Mouse (Mus musculus) thymus, postnatal 4 days (tissue): Measurements from ENCODE around the gene Gatad2b.

Experiments used
- DNase-seq: peaks from one replicate; pipeline ENCODE4 v3.0.0; 2021

Gene Gatad2b

GRCm38 (mm10) chr3:90313367-90313766, 20.4 kb downstream of the Gatad2b start:
- DNase-seq, result peak; percentile 14

DNA sequence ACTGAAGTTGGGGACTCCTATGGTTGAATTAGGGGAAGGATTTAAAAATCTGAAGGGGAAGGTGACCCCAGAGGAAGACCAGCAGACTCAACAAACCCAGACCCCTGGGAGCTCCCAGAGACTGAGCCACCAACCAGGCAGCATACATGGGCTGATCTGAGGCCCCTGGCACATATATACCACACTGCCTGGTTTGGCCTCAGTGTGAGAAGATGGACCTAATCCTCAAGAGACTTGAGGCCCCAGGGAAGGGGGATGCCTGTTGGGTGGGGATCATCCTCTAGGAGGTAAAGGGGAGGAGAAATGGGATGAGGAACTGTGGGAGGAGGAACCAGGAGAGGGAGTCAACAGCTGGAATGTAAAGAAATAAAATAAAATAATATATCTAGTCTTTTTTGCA, 21.3 kb downstream of the Gatad2b start:
- DNase-seq, result no peak

GRCm38 (mm10) chr3:90322289-90322688, 29.3 kb downstream of the Gatad2b start:
- no peak for DNase-seq

- peak; percentile 36 for DNase-seq
Observed at GRCm38 (mm10) chr3:90323119-90323518, 30.1 kb downstream of the Gatad2b start.

DNA sequence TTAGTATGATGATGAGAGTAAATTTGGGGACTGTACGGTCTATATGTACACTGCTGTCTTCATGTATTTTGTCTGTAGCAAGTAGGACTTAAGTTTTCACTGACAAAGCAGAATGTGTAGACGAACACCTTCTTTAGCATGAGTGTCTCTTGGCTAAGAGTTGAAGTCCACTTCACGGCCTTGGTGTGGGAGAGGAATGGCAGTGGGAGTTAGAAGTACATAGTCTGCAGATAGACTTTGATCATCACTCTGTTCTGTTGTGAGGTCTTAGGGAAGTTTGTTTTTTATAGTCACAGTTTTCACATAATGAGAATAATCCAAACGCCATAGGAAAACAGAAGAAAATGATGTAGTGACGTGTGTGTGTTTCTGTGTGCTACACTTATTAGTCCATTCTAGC, 39.5 kb downstream of the Gatad2b start:
- no peak for DNase-seq

- DNase-seq, result no peak
Observed at GRCm38 (mm10) chr3:90335517-90335916, 42.5 kb downstream of the Gatad2b start.

- no peak for DNase-seq
Observed at GRCm38 (mm10) chr3:90338190-90338589, 45.2 kb downstream of the Gatad2b start.

DNA sequence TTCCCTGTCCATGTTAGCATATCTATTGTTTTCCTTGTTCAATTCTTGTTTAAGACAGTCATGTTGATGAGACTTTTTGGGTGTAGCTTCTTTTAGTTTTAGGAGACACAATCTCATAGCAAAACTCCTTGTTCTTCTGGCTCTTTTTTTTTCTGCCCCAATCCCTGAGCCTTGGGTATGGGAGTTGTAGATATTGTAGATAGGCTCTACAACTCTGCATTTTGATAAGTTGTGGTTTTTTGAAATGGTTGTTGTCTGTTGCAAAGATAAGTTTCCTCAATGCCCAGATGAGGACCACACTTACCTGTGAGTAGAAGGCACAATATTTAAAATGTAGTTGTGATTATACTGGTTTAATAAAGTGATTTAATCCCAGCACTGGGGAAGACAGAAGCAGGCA, 47.2 kb downstream of the Gatad2b start:
- DNase-seq, result no peak

DNA sequence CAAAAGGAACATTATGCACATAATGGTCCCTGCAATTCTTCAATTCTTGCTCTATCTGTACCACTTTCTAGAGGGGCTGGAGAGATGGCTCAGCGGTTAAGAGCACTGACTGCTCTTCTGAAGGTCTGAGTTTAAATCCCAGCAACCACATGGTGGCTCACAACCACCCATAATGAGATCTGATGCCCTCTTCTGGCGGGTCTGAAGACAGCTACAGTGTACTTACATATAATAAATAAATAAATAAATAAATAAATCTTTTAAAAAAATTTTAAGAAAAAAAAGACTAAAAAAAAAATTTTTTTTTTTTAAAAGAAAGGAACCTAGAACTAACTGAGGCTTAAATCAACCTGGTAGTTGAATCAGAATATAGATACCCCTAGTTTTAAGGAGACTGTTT, 49.9 kb downstream of the Gatad2b start:
- DNase-seq, result peak; percentile 27

GRCm38 (mm10) chr3:90347847-90348246, 54.9 kb downstream of the Gatad2b start:
- DNase-seq, result no peak

GRCm38 (mm10) chr3:90357959-90358358, 65.0 kb downstream of the Gatad2b start:
- no peak for DNase-seq

DNA sequence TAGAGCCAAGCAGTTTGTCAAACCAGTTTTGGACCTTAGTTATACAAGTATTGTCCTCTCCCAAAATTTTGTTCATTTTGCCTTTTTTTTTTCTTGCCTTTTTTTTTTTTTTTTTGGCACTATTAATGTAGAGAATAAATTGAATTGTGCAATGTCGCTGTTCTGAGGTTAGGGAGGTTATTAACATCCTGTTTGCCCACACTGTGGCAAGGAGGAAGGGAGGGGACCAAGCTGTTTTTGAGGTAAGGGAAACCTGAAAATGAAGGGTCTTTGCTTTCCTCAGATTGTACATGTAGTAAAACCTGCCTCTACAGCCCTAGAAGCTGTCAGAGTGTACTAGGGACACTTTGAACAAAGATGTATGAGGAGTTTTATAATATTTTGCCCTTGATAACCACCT, 66.3 kb downstream of the Gatad2b start:
- DNase-seq, result no peak

DNA sequence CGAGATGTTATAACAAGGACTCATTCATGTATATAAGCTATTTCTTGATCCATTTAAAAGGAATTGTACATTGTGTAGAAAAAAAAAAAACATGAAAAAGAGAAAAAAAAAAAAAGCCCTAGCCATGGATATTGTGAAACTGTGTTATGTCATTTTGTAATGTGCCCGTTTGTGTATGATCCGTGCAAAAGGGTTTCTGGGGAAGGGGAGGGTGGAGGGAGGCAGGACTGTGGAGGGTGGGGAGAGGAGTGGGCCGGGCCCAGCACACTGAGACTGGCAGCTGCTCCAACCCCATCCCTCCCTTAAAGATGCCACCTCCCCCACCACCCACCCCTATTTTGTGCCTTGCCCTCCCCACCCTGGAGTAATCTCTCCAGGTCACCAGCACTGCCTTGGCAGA, 68.5 kb downstream of the Gatad2b start:
- DNase-seq, result no peak

DNA sequence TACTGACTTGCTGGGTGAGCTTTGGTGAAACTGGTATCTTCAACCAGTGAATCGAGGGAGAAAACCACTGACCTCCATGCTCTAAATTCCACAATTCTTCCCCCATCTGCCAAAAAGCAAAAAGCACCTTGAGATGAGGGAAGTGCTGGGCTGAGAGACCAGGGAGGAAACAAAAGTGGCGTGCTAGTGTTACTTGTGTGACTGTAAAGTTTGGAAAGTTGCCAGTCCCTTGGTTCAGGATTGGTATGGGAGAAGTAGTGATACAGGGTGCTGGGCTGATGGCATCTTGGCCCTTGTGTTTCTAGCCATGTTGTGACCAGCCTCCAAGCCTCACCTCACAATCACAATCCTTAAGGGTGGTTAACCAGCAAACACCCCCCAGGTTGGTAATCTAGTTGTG, 69.4 kb downstream of the Gatad2b start:
- no peak for DNase-seq

DNA sequence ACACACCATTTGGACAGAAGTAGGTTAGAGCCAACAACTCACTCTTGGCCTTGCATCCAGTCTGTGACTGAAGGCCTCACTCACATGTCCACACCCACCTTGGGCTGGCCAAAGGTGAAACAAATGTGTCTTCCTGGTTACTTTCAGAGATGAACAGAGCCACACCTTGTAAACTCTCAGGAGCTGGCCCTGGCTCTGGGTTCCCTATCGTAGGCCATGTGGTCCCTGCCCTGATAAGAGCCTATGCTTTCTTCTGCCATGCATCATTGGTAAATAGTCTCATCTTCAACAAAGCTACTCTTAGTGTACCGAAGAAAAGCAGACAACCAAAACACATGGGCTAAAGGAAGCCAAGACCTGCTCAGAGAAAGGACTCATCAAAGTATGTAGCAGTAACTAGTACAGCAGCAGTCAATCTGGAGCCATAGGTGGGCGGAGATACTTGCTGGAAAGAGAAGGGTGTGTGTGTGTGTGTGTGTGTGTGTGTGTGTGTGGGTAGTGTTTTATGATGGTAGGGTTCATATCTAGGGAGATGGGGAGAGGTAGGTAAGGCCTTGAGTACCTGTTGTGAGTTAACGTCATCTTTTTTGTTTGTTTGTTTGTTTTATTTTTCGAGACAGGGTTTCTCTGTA, 74.1 kb downstream of the Gatad2b start:
- no peak for DNase-seq

- DNase-seq, result no peak
Observed at GRCm38 (mm10) chr3:90369041-90369440, 76.1 kb downstream of the Gatad2b start.

DNA sequence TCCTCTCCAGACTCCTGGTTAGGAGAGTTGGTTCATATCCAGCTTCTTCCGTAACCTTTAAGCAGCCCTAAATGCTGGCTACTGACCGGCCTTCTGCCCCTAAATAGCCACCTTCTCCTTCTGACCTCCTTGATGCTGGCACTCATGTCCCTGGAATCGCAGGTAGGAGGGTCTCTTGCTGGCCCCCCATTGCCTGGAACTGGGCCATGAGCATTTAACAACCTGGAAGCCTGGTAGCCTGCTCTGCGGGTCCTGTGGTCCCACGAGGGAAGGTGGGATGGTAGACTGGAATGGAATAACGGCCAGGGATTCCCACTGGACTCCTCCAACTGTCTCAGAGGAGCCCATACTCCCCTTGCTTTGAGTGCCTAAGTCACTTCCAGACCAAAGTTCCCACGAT, 78.9 kb downstream of the Gatad2b start:
- no peak for DNase-seq

DNA sequence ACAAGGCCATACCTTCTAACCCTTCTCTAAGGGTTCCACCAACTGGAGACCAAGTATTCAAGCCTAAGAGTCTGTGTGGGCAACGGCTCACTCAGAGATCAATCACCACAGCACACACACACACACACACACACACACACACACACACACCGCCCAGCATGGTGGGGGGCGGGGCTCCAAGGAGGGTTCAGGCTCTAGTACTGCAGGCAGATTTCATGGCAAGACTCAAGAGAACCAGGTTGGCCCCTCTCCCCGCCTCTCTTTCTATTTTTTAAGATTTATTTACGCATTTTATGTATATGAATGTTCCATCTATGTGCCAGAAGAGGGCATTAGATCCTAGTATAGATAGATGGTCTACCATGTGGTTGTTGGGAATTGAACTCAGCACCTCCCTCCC, 79.8 kb downstream of the Gatad2b start:
- peak; percentile 32 for DNase-seq

GRCm38 (mm10) chr3:90373432-90374028, 80.6 kb downstream of the Gatad2b start:
- DNase-seq, result peak; percentile 82

- no peak for DNase-seq
Observed at GRCm38 (mm10) chr3:90374368-90374767, 81.4 kb downstream of the Gatad2b start.

GRCm38 (mm10) chr3:90375562-90376246, 82.7 kb downstream of the Gatad2b start:
- DNase-seq, result no peak

- DNase-seq, result no peak
Observed at GRCm38 (mm10) chr3:90376247-90376585, 83.2 kb downstream of the Gatad2b start.

DNA sequence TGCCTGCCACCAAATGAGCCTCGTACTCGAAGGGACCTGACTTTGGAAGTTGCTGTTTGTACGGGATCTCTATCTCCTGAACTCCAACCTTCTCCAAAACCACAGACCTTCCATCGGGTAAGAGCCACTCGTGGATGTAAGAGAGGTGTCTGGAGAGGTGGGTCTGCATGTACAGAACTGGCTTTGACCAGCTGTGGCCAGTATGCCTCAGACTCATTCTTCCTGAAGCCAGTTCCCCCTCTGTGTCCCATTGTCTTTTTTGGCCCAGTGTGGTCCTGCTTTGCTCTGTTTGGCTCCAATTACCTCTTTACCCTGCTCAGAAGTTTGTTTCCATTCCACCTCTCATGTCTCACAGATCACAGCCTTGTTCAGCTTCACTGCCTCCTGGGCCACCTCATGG, 85.5 kb downstream of the Gatad2b start:
- no peak for DNase-seq

GRCm38 (mm10) chr3:90381727-90382126, 88.7 kb downstream of the Gatad2b start:
- DNase-seq, result no peak

DNA sequence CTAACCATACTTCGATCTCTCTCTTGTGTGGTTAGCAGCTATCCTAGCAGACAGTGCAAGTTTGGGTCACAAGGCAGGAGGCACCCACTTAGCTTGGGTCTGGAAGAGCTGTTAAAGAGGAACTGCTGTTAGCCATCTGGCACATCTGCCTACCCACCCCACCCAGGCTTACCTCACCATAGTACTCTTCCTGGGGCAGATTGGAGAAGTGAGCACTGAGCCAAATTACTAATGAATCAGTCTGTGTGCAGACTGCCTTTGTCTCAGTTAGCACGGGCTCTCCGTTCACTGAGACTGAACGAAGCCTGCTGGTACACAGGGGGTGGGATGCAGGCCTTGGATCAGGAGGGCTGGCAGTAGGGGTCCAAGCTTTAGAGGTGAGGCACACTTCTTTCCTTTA, 90.7 kb downstream of the Gatad2b start:
- DNase-seq, result no peak
